Mouse (Mus musculus) spleen, adult 2 months (tissue): ENCODE data around the gene Ostf1.

Source experiments
- CTCF ChIP-seq: fragments of 200-500 bp; IDR thresholded peaks from 2 replicates; pipeline ENCODE4 v1.5.1; 2011; ENCODE audit warnings: mild to moderate bottlenecking, inconsistent platforms; ENCODE audit not compliant: insufficient read depth, insufficient read length, insufficient replicate concordance; ENCODE audit errors: extremely low read depth
- POLR2A ChIP-seq: fragments of 200-500 bp; IDR thresholded peaks from 2 replicates; pipeline ENCODE4 v1.6.1; 2011; ENCODE audit warnings: low read depth, low read length, inconsistent platforms

DNA sequence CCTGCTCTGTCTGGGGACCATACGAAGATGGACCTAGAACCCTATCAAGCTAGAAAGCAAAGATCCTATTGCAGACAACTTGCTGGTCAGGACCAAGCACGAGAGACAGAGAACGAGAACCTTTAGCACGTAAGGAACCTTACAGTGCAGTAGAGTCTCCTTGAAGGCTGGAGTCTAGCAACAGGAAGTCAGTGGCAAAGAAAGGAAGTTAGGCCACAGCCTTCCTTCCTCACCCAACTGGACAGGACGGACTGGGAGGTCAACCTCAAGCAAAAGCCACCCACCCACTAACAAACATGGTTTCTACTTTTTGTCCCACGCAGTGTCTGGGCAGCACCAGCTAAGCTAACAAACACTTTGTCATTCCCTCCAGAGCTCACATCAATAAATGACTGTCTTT lies 48.7 kb downstream of the Ostf1 start:
- TF ChIP-seq CTCF (no peak), POLR2A (no peak)
